Mouse (Mus musculus) retina, adult 2 months (tissue): Measurements from ENCODE around the gene Tln1.

ENCODE experiments used
- DNase-seq: peaks from one replicate; pipeline ENCODE4 v3.0.0-alpha.2; 2012; ENCODE audit warnings: low read depth, low spot score

Gene Tln1

DNA sequence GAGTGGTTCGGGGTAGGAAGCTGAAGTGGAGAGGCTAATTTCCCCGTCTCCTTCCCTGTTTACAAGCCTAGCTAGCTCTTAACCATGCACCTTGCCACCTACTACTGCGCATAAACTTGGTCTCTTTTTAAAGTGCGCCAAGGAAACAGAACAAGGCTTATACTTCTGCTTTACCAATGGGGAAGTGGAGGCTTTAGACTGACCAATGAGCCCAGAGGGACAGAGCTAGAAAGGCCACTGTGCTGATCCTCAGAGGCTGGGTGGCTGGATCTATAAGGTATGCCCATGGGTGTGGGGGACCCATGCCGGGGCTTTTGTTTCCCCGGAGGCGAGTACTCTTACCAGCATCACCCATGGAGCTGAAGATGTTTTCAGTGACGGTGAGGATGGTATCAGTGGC, 15.3 kb downstream of the Tln1 start:
- DNase-seq: no peak

DNA sequence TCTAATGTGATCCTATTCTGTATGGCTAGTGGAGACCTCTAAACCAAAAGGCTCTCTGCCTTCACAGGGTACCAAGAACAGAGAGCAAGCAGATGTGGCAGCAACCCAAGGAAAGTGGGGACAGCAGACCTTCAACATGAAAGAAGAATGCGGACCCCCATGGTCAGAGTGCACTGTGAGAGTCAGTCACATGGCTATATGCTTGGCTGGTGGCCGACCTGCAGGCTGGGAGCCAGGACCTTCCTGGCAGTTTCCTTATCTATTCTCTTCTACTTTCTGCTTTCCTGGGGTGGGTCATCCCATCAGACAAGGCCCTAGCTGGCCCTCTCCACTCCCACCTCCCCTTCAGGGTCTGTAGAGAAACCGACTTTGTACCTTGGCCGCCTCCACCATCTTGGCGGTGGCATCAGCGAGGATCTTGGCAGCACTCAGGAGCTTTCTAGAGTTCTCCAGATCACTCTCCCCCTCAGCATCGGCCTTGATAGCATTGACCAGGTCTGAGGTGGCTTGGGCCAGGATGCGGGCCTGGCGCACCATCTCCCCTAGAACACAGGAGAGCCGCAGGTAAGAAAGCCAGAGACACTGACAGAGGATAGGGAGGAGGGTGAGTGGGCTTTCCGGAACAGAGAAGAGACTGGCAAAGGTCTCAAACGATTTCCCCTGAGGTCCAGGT, 16.0 kb downstream of the Tln1 start:
- no peak for DNase-seq

DNA sequence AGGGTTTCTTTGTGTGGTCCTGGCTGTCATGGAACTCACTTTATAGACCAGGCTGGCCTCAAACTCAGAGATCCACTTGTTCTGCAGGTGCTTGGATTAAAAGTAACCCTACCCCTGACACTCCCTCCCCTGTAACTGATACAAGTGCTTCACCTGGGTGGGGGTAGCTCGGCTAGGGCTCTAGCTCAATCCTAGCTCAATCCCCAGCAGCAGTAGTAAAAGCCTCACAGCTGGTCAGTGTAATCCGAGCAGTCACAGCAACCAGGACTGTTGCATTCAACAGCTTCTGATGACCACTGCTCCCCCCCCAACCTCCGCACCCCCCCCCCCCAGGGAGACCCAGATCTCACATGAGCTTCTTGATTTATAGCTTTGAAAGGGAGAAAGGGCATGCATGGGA, 20.4 kb downstream of the Tln1 start:
- DNase-seq: no peak

DNA sequence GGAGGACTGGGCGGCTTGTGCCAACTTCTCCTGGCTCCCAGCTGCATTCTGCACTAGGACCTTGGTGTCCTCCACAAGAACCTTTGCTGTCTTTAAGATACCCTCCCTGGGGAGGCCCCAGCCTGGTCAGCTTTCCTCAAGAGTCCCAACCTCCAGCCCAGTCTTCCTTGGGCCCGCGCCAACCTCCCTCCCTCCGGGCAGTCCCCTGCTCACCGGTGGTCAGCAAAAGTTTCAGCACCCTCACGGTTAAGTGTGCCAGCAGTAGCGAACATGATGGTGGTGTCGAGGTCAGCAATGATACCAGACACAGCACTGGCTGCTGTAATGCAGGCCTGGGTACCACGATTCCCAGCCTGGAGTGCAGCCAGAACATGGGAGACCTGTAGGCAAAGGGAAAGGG, 26.5 kb downstream of the Tln1 start:
- no peak for DNase-seq

DNA sequence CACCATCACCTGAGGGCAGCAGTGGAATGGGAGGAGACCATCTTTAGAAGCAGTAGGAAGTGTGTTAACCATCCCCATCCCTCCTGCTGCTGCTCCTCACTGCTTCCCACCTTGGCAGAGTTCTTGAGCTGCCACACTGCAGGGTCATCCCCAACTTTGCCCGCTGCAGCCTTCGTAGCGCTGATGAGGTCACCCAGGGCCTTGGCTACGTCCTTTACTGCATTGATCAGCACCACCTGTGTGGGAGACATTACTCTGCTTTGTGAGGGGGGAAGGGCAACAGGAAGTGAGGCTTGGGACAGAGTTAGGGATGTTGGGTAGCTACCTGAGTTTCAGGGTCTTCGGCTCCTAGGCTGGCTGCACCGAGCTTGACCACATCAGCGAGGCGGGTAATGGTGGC, 26.9 kb downstream of the Tln1 start:
- no peak for DNase-seq

DNA sequence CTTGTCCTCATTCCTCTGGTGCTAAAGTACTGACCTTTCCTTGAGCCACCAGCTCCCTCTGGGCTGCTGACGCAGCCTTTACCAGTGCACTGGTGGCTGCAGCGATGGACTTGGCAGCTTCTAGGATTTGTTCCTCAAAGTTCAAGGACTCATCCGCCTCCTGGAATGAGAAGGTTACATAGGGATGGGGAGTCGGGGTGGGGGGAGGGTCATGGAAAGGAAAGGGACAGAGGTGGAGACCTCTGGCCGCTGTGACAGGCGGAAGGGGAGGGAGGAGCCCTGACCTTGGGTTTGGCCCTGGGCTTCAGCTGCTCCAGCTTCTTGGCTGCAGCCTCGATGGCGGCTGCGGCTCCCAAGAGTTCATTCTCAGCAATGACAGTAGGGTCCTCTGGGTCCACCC, 29.2 kb downstream of the Tln1 start:
- no peak for DNase-seq

DNA sequence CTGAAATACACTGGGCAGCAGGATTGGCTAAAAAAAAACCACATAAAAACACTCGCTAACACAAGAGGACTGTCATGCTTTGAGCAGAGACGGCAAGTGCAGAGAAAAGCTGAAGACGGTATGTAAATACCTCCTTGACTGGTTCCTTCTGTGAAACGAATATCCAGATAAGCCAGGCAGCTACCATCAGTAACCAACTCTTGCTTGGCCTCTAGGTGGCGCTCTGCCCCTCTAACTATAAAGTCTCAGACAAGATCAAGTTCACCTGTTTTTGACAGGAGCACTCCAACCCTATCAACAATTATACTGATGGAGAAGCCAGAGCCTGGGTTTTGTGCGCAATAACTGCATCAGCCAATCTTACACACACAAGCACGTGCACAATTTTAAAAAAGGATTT, 31.9 kb downstream of the Tln1 start:
- peak; percentile 53 for DNase-seq

DNA sequence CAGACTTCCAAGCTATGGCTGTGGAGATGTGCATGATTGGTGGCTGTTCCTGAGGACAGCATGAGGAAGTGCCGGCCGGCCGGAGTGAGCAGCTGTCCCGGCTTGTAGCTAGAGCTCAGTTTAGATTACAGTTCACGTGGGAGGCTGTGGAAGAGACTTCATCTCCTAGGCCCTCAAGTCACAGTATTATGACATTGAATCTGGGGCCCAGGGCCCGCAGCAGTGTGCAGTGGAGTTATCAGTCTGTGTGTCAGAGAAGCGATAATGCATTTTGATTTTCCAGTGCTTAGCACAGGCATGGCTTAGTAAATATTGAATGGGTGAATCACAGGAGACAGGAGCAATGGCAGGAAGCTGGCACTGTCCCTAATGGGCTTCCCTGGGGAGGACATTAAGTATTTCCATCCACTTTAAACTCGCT, 32.4 kb downstream of the Tln1 start:
- no peak for DNase-seq

DNA sequence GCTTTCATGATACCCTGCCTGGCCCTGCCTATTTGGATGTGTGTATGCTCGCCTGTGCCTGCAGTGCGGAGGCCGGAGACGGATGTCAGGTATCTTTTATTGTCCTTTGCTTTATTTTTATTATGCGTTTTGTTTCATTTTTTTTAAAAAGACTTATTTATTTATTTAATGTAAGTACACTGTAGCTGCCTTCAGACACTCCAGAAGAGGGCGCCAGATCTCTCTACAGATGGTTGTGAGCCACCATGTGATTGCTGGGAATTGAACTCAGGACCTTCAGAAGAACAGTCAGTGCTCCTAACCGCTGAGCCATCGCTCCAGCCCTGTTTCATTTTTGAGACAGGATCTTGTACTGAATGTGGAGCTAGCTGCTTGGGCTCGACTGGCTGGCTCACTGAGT, 34.0 kb downstream of the Tln1 start:
- DNase-seq: no peak

DNA sequence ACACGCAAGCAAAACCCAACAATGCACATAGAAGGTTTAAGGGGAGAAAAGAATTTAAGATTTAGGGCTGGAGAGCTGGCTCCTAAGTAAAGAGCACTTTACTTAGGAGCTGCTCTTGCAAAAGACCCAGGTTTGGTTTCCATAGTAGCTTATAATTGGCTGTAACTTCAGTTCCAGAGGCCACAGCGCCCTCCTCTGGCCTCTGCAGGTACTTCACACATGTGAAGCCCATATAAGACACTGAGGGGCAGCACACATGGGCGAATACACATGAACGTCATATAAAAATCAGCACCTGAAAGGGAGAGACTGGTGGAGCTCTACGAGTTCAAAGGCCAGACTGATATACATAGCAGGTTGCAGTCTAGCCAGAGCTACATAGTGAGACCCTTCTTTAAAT, 34.6 kb downstream of the Tln1 start:
- no peak for DNase-seq

DNA sequence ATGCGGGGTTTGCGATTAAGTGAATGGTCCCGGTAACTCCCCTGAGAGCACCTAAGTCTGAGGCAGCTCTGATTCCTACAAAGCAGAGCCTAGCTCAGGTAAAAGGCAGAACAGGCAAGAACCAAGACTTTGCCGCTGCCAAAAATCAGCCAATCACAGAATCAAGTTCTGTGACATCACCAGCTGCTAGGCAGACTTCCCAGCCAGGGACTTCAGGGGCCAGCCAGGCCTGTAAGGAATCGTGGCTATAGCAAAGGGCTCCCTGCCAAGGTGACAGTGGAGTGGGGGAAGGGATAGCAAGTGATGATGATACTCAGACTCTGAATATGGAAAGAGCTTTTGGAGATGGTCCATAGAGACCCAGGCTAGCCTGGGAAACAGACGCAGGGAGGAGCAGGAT, 42.5 kb downstream of the Tln1 start:
- peak; percentile 49 for DNase-seq

DNA sequence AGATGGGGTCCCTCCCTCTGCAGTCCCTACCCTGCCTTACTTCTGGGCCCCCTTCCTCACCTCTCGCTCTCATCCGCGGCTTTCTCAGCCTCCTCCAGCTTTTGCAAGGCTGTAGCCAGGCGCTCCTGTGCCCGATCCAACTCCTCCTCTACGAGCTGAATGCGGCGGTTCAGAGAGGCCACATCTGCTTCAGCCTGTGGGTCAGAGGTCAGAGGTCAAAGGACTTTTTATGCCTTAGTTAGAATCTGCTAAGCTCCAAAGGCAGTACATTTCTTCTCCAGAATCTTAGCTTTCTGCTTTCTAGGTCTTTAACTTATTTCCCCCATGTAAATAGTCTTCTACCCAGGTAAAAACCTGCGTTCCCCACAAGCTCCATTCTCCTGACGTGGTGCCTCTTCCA, 42.9 kb downstream of the Tln1 start:
- DNase-seq: no peak

DNA sequence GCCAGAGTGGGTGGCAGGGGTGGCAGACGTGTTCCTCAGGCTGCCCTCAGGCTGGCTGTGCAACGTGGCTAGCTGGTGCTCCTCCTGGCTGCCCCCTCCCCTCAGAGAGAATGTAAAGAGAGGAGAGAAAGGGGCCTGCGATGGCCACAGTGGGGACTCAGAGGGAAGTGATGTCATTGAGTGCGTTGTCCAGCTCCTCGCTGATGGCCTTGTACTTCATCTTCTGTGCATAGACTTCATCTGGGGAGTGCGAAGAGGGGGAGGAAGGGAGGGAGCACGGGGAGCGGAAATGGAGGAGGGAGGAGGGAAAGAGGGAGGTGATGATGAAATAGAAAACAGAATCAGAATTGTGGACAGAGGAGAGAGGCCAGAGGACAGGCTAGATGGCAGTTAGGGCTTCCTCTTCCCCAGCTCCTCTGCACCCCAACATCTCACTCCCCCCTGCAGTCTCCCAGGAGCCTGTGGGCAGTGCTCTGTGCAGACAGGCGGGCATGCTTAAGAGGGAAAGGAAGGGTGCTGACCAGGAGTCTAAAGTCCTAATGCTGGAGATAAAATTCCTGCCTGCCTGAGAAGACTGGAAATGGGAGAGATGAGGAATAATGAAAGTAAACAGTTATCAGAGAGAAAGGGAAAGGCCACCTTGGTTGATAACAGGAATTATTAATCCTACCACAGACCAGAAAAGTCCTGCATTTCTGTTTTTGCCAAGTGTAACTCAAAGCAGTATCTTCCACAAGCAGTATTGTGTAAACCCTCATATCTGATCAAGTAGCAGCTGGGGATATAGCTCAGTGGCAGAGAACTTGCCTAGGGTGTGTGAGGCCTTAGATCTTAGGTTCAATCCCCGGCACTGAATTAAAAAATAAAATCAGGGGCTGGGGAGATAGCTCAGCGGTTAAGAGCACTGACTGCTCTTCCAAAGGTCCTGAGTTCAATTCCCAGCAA, 46.5 kb downstream of the Tln1 start:
- DNase-seq: no peak

DNA sequence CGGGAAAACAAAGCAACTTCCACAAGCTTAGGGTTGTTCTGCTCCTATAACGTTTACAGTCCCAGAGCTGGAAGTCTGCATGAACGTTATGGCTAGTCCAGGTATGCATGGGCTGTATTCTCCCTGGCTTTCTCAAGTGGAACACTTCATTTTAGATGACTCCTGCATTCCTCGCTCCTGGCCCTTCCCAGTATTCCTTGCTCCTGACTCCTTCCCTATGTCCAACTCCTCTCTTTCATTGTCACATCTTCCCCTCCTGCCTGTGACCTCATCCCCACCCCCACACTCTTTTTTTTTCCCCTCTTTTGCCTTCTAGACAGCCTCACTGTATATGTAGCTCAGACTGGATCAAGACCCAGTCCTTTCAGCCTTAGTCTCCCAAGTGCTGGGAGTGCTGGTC, 48.7 kb downstream of the Tln1 start:
- no peak for DNase-seq

DNA sequence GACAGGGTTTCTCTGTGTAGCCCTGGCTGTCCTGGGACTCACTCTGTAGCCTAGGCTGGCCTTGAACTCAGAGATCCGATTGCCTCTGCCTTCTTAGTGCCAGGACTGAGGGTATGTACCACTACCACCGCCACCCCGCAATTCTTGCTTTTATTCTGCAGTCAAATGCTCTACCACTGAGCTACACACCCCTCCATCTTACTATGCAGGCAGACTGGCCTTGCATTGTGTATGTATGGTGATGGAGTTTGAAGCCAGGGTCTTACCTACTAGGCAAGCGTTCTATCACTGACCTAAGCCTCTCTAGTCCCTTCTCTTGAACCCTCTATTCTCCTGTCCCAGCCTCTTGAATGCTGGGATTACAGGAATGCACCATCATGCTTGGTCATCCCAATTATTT, 49.2 kb downstream of the Tln1 start:
- DNase-seq: no peak

DNA sequence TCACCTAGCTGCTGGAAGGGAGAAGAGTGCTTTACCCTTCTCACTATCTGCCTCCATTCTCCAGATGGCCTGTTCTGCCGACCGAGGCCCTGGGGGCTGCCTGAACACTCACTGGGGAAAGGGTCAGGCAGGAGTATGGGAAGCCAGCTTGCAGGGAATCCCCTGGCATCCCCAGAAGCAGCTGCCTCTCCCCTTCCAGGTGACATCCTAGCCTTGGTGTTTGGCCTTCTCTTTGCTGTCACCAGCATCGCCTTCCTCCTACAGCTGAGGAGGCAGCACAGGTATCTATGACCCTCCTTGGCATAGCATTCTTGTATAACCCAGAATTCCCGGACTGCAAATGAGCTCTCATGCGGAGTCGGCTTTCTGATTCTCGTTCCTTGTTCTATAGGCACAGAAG, 49.8 kb downstream of the Tln1 start:
- no peak for DNase-seq

DNA sequence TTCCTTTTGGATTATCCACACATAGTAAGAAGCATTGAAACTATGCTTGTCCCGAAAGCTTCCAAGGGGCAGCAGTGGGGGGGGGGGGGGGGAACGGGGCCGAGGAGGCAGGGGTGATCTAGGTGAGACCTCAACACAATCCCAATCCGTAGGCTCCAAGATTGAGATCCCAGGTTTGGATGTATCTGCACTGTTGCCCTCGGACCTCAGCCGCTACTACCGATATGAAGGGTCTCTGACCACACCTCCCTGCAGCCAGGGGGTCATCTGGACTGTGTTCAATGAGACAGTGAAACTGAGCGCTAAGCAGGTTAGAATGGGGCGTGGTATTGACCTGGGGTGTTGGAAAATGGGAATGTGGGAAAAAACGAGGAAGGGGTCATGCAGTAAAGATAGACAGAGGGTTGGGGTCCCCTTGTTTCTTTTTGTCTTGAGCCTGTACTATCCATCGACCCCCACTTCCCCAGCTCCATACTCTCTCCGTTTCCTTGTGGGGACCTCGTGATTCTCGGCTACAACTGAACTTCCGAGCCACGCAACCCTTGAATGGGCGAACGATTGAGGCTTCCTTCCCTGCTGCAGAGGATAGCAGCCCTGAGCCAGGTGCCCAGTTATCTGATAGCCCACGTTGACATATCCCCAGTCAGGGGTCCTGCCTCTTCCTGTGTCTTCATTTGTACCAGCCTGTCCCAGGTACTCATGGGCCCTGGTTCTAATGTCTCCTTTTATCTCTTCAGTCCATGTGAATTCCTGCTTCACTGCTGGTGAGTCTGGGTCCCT, 50.6 kb downstream of the Tln1 start:
- DNase-seq: no peak

DNA sequence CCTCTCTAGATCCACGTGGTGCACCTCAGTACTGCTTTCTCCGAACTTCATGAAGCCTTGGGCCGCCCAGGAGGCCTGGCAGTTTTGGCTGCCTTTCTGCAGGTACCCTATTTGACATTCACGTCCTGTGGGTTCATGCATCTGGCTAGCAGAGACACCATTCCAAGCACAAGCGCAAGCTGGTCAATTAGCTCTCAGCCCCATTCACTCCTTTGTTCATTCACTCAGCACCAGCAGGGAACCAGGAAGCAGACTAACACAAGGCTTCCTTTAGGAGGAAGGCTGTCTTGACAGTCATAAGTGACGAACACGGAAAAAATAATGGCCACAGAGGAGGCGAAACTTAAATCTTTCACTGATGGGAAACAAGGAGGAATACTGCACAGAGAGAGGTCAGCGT, 53.4 kb downstream of the Tln1 start:
- DNase-seq: no peak

DNA sequence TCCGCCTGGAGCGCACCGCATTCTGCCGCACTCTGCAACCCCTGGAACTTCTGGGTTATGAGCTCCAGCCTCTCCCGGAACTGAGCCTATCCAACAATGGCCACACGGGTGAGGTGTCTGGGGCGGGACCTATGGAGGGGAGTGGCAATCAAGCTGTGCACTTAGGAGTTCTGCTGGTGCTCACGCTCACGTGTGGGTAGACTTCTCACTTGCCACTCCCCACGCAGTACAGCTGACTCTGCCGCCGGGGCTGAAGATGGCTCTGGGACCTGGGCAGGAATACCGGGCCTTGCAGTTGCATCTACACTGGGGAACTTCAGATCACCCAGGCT, 53.9 kb downstream of the Tln1 start:
- DNase-seq: no peak

DNA sequence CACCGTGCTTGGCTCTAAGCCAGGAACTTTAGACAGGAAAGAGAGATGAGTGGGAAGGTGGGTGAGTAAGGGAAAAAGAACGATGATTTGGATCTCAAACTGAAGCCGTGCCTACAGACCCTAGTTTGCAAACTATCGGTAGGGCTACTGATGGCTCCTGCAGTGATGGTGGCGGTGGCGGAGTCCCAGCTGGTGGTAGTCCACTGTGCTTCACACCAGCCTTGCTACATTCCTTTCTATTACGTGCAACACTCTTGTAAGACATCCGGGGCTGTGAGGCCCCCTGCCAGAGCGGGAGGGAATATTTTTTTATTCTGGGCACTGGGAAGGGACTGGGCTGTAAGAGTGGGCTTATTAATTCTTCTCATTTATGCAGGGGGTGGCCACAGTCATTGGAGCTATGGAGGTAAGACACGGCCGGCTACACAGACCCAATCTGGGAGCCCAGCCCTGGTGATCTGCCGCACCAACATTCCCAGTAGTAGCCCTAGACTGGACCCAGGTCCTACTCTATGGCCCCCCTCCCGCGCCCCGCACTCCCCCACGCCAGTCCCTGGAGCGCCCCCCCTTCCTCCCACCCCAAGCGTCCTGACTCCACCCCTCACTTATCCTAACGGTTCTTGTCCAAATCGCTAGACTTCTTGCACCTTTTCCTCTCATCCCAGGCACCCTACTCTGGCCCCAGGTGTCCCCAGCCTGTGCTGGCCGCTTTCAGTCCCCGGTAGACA, 54.4 kb downstream of the Tln1 start:
- DNase-seq: no peak

DNA sequence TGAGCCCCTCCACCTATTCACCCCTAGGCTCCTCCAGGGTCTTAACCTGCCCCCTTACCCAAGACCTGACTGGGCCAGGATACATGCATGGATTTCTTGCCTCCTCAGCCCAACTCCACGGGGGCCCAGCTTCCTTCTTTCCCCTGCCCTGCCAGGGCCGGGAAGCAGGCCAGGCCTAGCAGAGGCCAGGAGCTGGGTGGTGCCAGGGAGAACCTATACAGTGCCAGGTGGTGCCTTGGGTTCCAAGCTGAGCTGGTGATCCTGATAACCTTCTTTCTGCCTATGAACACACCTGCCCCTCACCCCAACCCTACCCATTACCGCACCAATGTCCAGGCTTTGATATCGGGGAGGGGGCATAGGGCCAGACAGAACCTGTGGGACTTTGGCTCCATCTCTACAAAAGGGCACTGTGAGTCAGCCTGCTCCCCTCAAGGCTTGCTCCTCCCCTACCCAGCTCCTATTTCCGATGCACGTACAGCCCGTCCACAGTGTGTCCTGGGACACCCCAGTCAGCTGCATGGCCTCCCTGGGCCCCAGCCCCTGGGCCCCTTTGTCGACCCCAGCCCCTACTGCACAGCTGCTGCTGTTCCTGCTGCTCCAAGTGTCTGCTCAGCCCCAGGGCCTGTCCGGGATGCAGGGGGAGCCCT, 55.8 kb downstream of the Tln1 start, which contains the start of gene Car9:
Gene Car9, plus strand, starts transcription at position 431 of the 650 bp plus-strand sequence.
- no peak for DNase-seq
